Mouse (Mus musculus): Measurements from ENCODE around the gene N4bp3. TPM values are rescaled to one million over a fixed set of nuclear protein-coding genes. Genes with fewer than 3 reads are reported as not detected.

Gene N4bp3
- total RNA-seq, 2 experiments from 2014 or later, result 15.1 to 16.0 TPM

- DNase-seq, result no peak
- intact Hi-C loops (cut with DNase I), result loop anchor here (5.0 kb wide), 1 partner anchor 32 kb away; the partner anchor contains the start of gene 0610009B22Rik
Observed at GRCm38 (mm10) chr11:51654891-51655290, 4.2 kb upstream of the N4bp3 start.

- DNase-seq, result no peak
- intact Hi-C loops (cut with DNase I), result loop anchor here (5.0 kb wide), 1 partner anchor 34 kb away; the partner anchor contains the start of gene 0610009B22Rik
Observed at GRCm38 (mm10) chr11:51653736-51654135, 3.1 kb upstream of the N4bp3 start.

GRCm38 (mm10) chr11:51652889-51653418 lies 2.3 kb upstream of the N4bp3 start:
- no peak for DNase-seq
- intact Hi-C loops (cut with DNase I), result loop anchor here (5.0 kb wide), 1 partner anchor 34 kb away; the partner anchor contains the start of gene 0610009B22Rik

GRCm38 (mm10) chr11:51650261-51650660 lies 381 bp downstream of the N4bp3 start:
- DNase-seq, result no peak
- intact Hi-C loops (cut with DNase I), result loop anchor here (5.0 kb wide), 1 partner anchor 37 kb away; the partner anchor contains the start of gene 0610009B22Rik

GRCm38 (mm10) chr11:51649889-51650199 lies 798 bp downstream of the N4bp3 start:
- intact Hi-C loops (cut with DNase I), result loop anchor here (5.0 kb wide), 1 partner anchor 37 kb away; the partner anchor contains the start of gene 0610009B22Rik

GRCm38 (mm10) chr11:51649111-51649888 lies 1.3 kb downstream of the N4bp3 start:
- no peak for DNase-seq
- intact Hi-C loops (cut with DNase I), result no loop called here

More at GRCm38 (mm10) chr11:51649889-51650199, 798 bp downstream of the N4bp3 start:
- DNase-seq, result no peak

GRCm38 (mm10) chr11:51648566-51648965 lies 2.1 kb downstream of the N4bp3 start:
- peak; percentile 30 for DNase-seq
- intact Hi-C loops (cut with DNase I), result no loop called here

- intact Hi-C loops (cut with DNase I), result no loop called here
- no peak for DNase-seq
Observed at GRCm38 (mm10) chr11:51646751-51647667, 3.6 kb downstream of the N4bp3 start.

GRCm38 (mm10) chr11:51646245-51646644 lies 4.4 kb downstream of the N4bp3 start:
- peak; percentile 38 for DNase-seq
- intact Hi-C loops (cut with DNase I), result no loop called here

GRCm38 (mm10) chr11:51645293-51645692 lies 5.3 kb downstream of the N4bp3 start:
- intact Hi-C loops (cut with DNase I), result no loop called here
- peak; percentile 90 for DNase-seq

- intact Hi-C loops (cut with DNase I), result no loop called here
- DNase-seq, result peak; percentile 24
Observed at GRCm38 (mm10) chr11:51644217-51644616, 6.4 kb downstream of the N4bp3 start.

- peak; percentile 89 for DNase-seq
- intact Hi-C loops (cut with DNase I), result no loop called here
Observed at GRCm38 (mm10) chr11:51643761-51644160, 6.9 kb downstream of the N4bp3 start.

GRCm38 (mm10) chr11:51643202-51643601 lies 7.4 kb downstream of the N4bp3 start:
- intact Hi-C loops (cut with DNase I), result no loop called here
- DNase-seq, result no peak

GRCm38 (mm10) chr11:51640748-51641147 lies 9.9 kb downstream of the N4bp3 start:
- intact Hi-C loops (cut with DNase I), result no loop called here
- peak; percentile 58 for DNase-seq

- DNase-seq, result no peak
- intact Hi-C loops (cut with DNase I), result no loop called here
Observed at GRCm38 (mm10) chr11:51638497-51638896, 12.1 kb downstream of the N4bp3 start.

GRCm38 (mm10) chr11:51637971-51638414 lies 12.6 kb downstream of the N4bp3 start:
- DNase-seq, result peak; percentile 48
- intact Hi-C loops (cut with DNase I), result no loop called here

GRCm38 (mm10) chr11:51636323-51636684 lies 14.3 kb downstream of the N4bp3 start:
- intact Hi-C loops (cut with DNase I), result no loop called here
- peak; percentile 54 for DNase-seq

- peak; percentile 88 for DNase-seq
- intact Hi-C loops (cut with DNase I), result no loop called here
Observed at GRCm38 (mm10) chr11:51635525-51636322, 14.9 kb downstream of the N4bp3 start, which contains the start of gene Rmnd5b. Rmnd5b (minus strand) TSS chr11:51635896.

- intact Hi-C loops (cut with DNase I), result no loop called here
Observed at GRCm38 (mm10) chr11:51635127-51635524, 15.5 kb downstream of the N4bp3 start.

GRCm38 (mm10) chr11:51633721-51634120 lies 16.9 kb downstream of the N4bp3 start:
- no peak for DNase-seq
- intact Hi-C loops (cut with DNase I), result no loop called here

More at GRCm38 (mm10) chr11:51635127-51635524, 15.5 kb downstream of the N4bp3 start:
- no peak for DNase-seq

Data from left cerebral cortex, postnatal 4 days (tissue).